Mouse (Mus musculus): ENCODE data around the gene Ermard.

DNA sequence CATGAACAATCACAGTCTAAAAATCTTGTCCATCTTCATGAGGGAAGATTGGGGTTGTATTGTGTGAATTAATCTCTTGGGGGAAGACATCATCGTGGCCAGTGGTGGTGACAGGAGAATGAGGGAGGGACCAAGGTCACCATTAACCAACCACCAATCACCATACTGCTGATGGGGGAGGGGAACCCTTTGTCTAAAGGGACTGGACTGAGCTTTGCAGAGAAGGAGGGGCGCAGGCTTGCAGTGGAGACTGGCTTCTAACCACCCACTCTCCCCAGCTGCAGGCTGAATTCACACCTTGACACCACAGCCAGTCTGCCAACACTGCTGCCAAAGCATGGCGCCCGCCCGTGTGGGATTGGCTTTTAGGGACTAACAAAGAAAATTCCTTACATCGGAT lies 25.1 kb downstream of the Ermard start:
- no peak for TF ChIP-seq CTCF (IDR thresholded peaks at IDR 0.05; ENCODE audit: control insufficient read depth, insufficient read depth, insufficient read length)
- TF ChIP-seq CEBPB (IDR thresholded peaks at IDR 0.05; ENCODE audit: low read depth), result no peak
- no peak for TF ChIP-seq MYOD1 (IDR thresholded peaks at IDR 0.05; ENCODE audit: control insufficient read depth, insufficient read length, low read depth)
- no peak for TF ChIP-seq MAX (IDR thresholded peaks at IDR 0.05)
- TF ChIP-seq USF1 (IDR thresholded peaks at IDR 0.05; ENCODE audit: low read depth), result no peak
- no peak for TF ChIP-seq MYOG (IDR thresholded peaks at IDR 0.05; ENCODE audit: control insufficient read depth, extremely low read depth, insufficient read length)
- no peak for TF ChIP-seq FOSL1 (IDR thresholded peaks at IDR 0.05; ENCODE audit: insufficient read depth, low read length, poor library complexity, severe bottlenecking)
